In the genomic region with DNA sequence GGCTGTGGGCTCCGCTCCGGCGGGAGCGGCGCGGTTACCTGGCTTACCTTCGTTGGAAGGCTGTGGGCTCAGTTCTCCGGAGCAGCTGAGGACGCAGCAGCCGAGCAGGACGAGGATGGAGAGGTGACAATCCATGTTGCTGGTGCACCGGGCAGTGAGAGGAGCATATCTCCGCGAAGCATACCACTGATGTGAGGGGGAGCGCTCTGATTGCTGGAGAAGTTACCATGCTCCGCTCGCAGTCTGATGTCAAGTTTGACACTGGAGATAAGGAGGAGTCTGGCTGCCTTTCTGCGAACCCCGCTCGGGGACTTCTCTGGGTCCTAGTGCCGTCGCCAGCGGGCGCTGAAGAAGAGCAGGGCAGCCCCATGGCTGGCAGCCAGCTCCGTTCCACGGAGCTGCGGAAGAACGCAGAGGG, we compare ENCODE assay signal across 8 mouse cellular contexts. TPM values are rescaled to one million over a fixed set of nuclear protein-coding genes. Genes with fewer than 3 reads are reported as not detected.
A peak's percentile ranks its signal among the peaks of the same experiment; 100 is the strongest.
DNase-seq lines count a peak whose midpoint lies in the region; ATAC-seq and TF ChIP-seq lines count a peak whose summit lies in the region.

Epha3 (minus strand) TSS at position 263 of the 418 bp plus-strand sequence.

- peak; percentile 82 for ATAC-seq in CD4-positive, CD25-positive, alpha-beta regulatory T cell, adult 4 months
- peak; percentile 95 for ATAC-seq in forebrain, embryonic 15.5 days (replicated peaks)
- ATAC-seq in heart, postnatal 0 days (ENCODE audit: insufficient read depth, low read depth): peak; percentile 53
- peak; percentile 40; the same call in 1 of the 2 replicates for ATAC-seq in liver, embryonic 12.5 days

- no peak for TF ChIP-seq POLR2A in myocyte (IDR thresholded peaks at IDR 0.05; ENCODE audit: insufficient read length, low read depth)
- TF ChIP-seq POLR2A in testis, adult 2 months (IDR thresholded peaks at IDR 0.05; ENCODE audit: control insufficient read depth, low read depth, low read length): no peak

- H3K4me1 ChIP-seq in forebrain, embryonic 15.5 days: peaks cover 11% of the 10 kb centered on the region
- H3K4me1 ChIP-seq in heart, postnatal 0 days (ENCODE audit: control insufficient read depth, insufficient read depth): no peaks in the 10 kb centered on the region
- H3K4me1 ChIP-seq in liver, embryonic 12.5 days: 0 out of 2 replicates have a peak, but pooled peaks cover 3% of the 10 kb centered on the region
- H3K4me1 ChIP-seq in testis, adult 2 months (ENCODE audit: control insufficient read depth, insufficient read depth, low read length): peaks cover 2% of the 10 kb centered on the region

- DNase-seq in cerebellum, adult 11 months: peak; percentile 82
- peak; percentile 53 for DNase-seq in heart, postnatal 0 days (ENCODE audit: low spot score)
- peak; percentile 80 for DNase-seq in kidney, postnatal 14 days

- no peak within 1 kb of the TSS for H3ac ChIP-seq in myocyte (ENCODE audit: control insufficient read depth, insufficient read length)

- H3K27me3 ChIP-seq in forebrain, embryonic 15.5 days: no peaks in the 10 kb centered on the region
- no peaks in the 10 kb centered on the region for H3K27me3 ChIP-seq in heart, postnatal 0 days (ENCODE audit: control insufficient read depth, insufficient read depth, low read length)
- peaks cover 11% of the 10 kb centered on the region for H3K27me3 ChIP-seq in liver, embryonic 12.5 days (replicated peaks)
- H3K27me3 ChIP-seq in myocyte (ENCODE audit: control insufficient read depth, insufficient read depth, insufficient read length): no peaks in the 10 kb centered on the region
- H3K27me3 ChIP-seq in testis, adult 2 months (ENCODE audit: control insufficient read depth, insufficient read depth, low read length): no peaks in the 10 kb centered on the region

- peak within 1 kb of the TSS; percentile 94 for H3K27ac ChIP-seq in forebrain, embryonic 15.5 days (replicated peaks)
- no peak within 1 kb of the TSS for H3K27ac ChIP-seq in heart, postnatal 0 days (ENCODE audit: low read depth)
- no peak within 1 kb of the TSS for H3K27ac ChIP-seq in liver, embryonic 12.5 days
- H3K27ac ChIP-seq in testis, adult 2 months (ENCODE audit: control insufficient read depth, insufficient read depth, low read depth, low read length): no peak within 1 kb of the TSS

- H3K36me3 ChIP-seq in forebrain, embryonic 15.5 days: no peaks in the 10 kb centered on the region
- H3K36me3 ChIP-seq in heart, postnatal 0 days (replicated peaks; ENCODE audit: control insufficient read depth, insufficient read depth, low read length): no peaks in the 10 kb centered on the region
- no peaks in the 10 kb centered on the region for H3K36me3 ChIP-seq in liver, embryonic 12.5 days
- H3K36me3 ChIP-seq in myocyte (ENCODE audit: control insufficient read depth, insufficient read depth): no peaks in the 10 kb centered on the region
- no peaks in the 10 kb centered on the region for H3K36me3 ChIP-seq in testis, adult 2 months (ENCODE audit: control insufficient read depth, insufficient read depth, low read length)

- no peak for TF ChIP-seq EP300 in heart, postnatal 0 days (IDR thresholded peaks at IDR 0.05; ENCODE audit: low read depth)

- H3K79me2 ChIP-seq in myocyte (ENCODE audit: control insufficient read depth, insufficient read depth): no peaks in the 10 kb centered on the region

- peak within 1 kb of the TSS; percentile 65 for H3K4me2 ChIP-seq in forebrain, embryonic 15.5 days (replicated peaks)
- H3K4me2 ChIP-seq in heart, postnatal 0 days (ENCODE audit: low read depth, low read length): peak within 1 kb of the TSS; percentile 96
- peak within 1 kb of the TSS; percentile 59 for H3K4me2 ChIP-seq in liver, embryonic 12.5 days
- H3K4me2 ChIP-seq in myocyte (ENCODE audit: low read depth): peak within 1 kb of the TSS; percentile 69

- H3K9ac ChIP-seq in forebrain, embryonic 15.5 days (replicated peaks): peak within 1 kb of the TSS; percentile 79
- peak within 1 kb of the TSS; percentile 50 for H3K9ac ChIP-seq in heart, postnatal 0 days (replicated peaks; ENCODE audit: low read depth, low read length)
- H3K9ac ChIP-seq in liver, embryonic 12.5 days: no peak within 1 kb of the TSS

- H3K9me3 ChIP-seq in forebrain, embryonic 15.5 days: no peaks in the 10 kb centered on the region
- H3K9me3 ChIP-seq in heart, postnatal 0 days (replicated peaks; ENCODE audit: control insufficient read depth, low read length): no peaks in the 10 kb centered on the region
- H3K9me3 ChIP-seq in liver, embryonic 12.5 days (replicated peaks): no peaks in the 10 kb centered on the region

- TF ChIP-seq CTCF in heart, postnatal 0 days (IDR thresholded peaks at IDR 0.05; ENCODE audit: low read depth): no peak
- no peak for TF ChIP-seq CTCF in testis, adult 2 months (IDR thresholded peaks at IDR 0.05; ENCODE audit: control insufficient read depth, insufficient read depth, insufficient replicate concordance, low read depth, low read length)

- under 1% methylated on average over 28 of the region's 28 CpGs for WGBS in forebrain, embryonic 15.5 days
- WGBS in heart, postnatal 0 days: under 1% methylated on average over 28 of the region's 28 CpGs
- WGBS in liver, embryonic 12.5 days (ENCODE audit: insufficient replicate concordance): 0% methylated on average over 28 of the region's 28 CpGs

- peak within 1 kb of the TSS; percentile 74 for H3K4me3 ChIP-seq in forebrain, embryonic 15.5 days
- H3K4me3 ChIP-seq in heart, postnatal 0 days (ENCODE audit: low read depth, low read length): peak within 1 kb of the TSS; percentile 71
- H3K4me3 ChIP-seq in liver, embryonic 12.5 days: peak within 1 kb of the TSS; percentile 41
- H3K4me3 ChIP-seq in myocyte: peak within 1 kb of the TSS; percentile 40
- H3K4me3 ChIP-seq in testis, adult 2 months (ENCODE audit: control insufficient read depth, low read depth, low read length): peak within 1 kb of the TSS; percentile 69

TF ChIP-seq in myocyte, 11 proteins besides CTCF, POLR2A, EP300 and RAD21:
- TF ChIP-seq CEBPB (IDR thresholded peaks at IDR 0.05; ENCODE audit: insufficient read depth, poor library complexity, severe bottlenecking) (no peak), MYOD1 (IDR thresholded peaks at IDR 0.05; ENCODE audit: control insufficient read depth in 1 of 3, insufficient read length in 2 of 3, low read depth in 2 of 3) (no peak), SRF (IDR thresholded peaks at IDR 0.05; ENCODE audit: control insufficient read depth, insufficient read length, low read depth) (no peak), E2F4 (IDR thresholded peaks at IDR 0.05; ENCODE audit: insufficient read depth) (no peak), TCF3 (IDR thresholded peaks at IDR 0.05; ENCODE audit: insufficient read length, low read depth) (no peak), TCF12 (IDR thresholded peaks at IDR 0.05; ENCODE audit: insufficient read depth, poor library complexity, severe bottlenecking) (no peak), POLR2AphosphoS2 (IDR thresholded peaks at IDR 0.05; ENCODE audit: insufficient read length, low read depth) (no peak), MYOG (IDR thresholded peaks at IDR 0.05; ENCODE audit: control insufficient read depth in 1 of 3, insufficient read depth in 1 of 3, insufficient read length in 2 of 3, low read depth in 2 of 3) (no peak), USF1 (IDR thresholded peaks at IDR 0.05; ENCODE audit: low read depth) (no peak), MAX (IDR thresholded peaks at IDR 0.05; ENCODE audit: low read depth) (no peak), REST (IDR thresholded peaks at IDR 0.05; ENCODE audit: insufficient read depth, insufficient read length) (no peak)
TF ChIP-seq in myocyte: peak in this region for 0.

RNA-seq across cellular contexts. Expression of gene Epha3, which starts in this region (rescaled TPM):
- under 1 TPM; 0.47 to 0.89 TPM for polyA plus RNA-seq in CD4-positive, CD25-positive, alpha-beta regulatory T cell, adult 4 months (2017; shearing (Covaris generic))
- polyA plus RNA-seq in forebrain, embryonic 15.5 days (2015; fragmentation: Nextera tagmentation; extraction: Ambion mirVana): 85.2 and 95.2 TPM in 2 replicates
- 3.1 and 3.4 TPM in 2 replicates for total RNA-seq in heart, postnatal 0 days (2014; rRNA removed; ENCODE audit: low replicate concordance)
- polyA plus RNA-seq in heart, postnatal 0 days (2015; fragmentation: Nextera tagmentation; extraction: Ambion mirVana): 1.8 TPM in 2 replicates
- polyA plus RNA-seq in liver, embryonic 12.5 days (2016; fragmentation: Nextera tagmentation; extraction: Ambion mirVana): 2.3 and 2.9 TPM in 2 replicates
- polyA plus RNA-seq in myocyte (2012; fragmentation: generic; extraction: Trizol): 1.3 TPM
- polyA plus RNA-seq in testis, adult 2 months (2012; rRNA removed): 1.0 and 1.6 TPM in 2 replicates

Comparison
In these comparisons a context has a peak if more than half of its experiments do, and no peak if none do; other contexts are left out.
1. RNA of gene Epha3 (polyA plus RNA-seq): 85.2 to 95.2 TPM in forebrain, embryonic 15.5 days; 2.3 to 2.9 TPM in liver, embryonic 12.5 days, 1.8 TPM in heart, postnatal 0 days, 1.3 TPM in myocyte (single experiment), 1.0 to 1.6 TPM in testis, adult 2 months and 0.47 to 0.89 TPM in CD4-positive, CD25-positive, alpha-beta regulatory T cell, adult 4 months; every median in the first group is over 10 times any median in the second.
2. Peak in ATAC-seq in CD4-positive, CD25-positive, alpha-beta regulatory T cell, adult 4 months; RNA of the gene not detected or under 1 TPM.
3. ATAC-seq: peak in every context shown above with its lines; median percentile 95 in forebrain, embryonic 15.5 days; 82 in CD4-positive, CD25-positive, alpha-beta regulatory T cell, adult 4 months; 53 in heart, postnatal 0 days; 40 in liver, embryonic 12.5 days.
4. Peak in every context shown above with its lines, with median percentiles within 50 percentile points of each other: DNase-seq, H3K4me2 ChIP-seq and H3K4me3 ChIP-seq.